Mouse (Mus musculus) heart, postnatal 0 days (tissue): ENCODE data around the gene 4933415A04Rik.

Experiments
- CTCF ChIP-seq: IDR thresholded peaks from 2 replicates; pipeline ENCODE4 v1.5.1; 2016; ENCODE audit warnings: antibody characterized with exemption, control low read depth, low read depth
- EP300 ChIP-seq: IDR thresholded peaks from 2 replicates; pipeline ENCODE4 v1.6.1; 2016; ENCODE audit warnings: antibody characterized with exemption, low read depth

GRCm38 (mm10) chr11:43621769-43622168 is 34.9 kb downstream of the 4933415A04Rik start:
- no peak for TF ChIP-seq CTCF
- TF ChIP-seq EP300 = no peak
